Mouse (Mus musculus) induced T-regulatory cell, adult 2 months (primary cell): ENCODE results near the gene Plxnb3.
"Not testable (repeated sequence)": the region's sequence is repeated elsewhere in the genome, so short reads cannot be mapped to it uniquely, and the experiment has no call there.

Source experiments
- DNase-seq: peaks from one replicate; pipeline ENCODE4 v3.0.0-alpha.2; 2012; ENCODE audit warnings: low read depth

Plxnb3 gene

DNA sequence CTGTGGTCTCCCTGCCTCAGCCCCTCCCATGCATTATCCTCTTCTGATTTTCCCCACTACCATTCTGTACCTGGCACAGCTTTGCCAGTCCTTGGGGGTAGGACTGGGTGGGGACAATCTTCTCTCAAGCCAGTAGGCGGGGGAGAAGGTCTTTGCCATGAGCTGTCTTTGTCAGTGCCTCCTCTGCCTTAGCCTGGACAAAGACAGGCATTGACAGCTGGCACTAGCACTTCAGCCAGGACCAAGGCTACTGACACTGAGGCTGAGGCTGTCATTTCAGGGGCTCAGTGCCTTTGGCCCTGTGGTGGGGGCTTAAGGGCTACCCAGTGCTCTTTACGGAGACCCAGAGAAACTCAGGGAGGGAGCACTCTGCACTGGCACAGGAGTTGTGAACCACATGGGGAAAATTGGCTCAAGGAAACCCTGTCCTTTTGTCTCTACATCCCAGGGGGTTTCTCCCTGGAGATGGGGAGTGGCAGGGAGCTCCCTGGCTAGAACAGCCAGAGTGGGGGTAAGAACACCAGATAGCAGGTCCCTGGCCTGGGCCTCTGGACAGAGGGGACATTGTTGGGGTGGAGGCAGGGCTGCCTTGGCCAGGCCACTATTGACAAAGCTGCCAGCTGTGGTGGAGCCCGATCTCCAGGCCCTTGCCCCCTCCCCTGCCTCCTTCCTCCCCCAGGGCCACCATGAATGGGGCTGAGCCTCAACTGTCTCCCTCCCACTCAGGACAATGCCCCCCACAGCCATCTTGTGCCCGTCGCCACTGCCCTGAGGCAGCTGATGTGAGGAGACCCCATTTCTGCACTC, at the start of gene Plxnb3:
Gene Plxnb3 (plus strand): TSS at position 757 of the 807 bp plus-strand sequence.
- no peak for DNase-seq

DNA sequence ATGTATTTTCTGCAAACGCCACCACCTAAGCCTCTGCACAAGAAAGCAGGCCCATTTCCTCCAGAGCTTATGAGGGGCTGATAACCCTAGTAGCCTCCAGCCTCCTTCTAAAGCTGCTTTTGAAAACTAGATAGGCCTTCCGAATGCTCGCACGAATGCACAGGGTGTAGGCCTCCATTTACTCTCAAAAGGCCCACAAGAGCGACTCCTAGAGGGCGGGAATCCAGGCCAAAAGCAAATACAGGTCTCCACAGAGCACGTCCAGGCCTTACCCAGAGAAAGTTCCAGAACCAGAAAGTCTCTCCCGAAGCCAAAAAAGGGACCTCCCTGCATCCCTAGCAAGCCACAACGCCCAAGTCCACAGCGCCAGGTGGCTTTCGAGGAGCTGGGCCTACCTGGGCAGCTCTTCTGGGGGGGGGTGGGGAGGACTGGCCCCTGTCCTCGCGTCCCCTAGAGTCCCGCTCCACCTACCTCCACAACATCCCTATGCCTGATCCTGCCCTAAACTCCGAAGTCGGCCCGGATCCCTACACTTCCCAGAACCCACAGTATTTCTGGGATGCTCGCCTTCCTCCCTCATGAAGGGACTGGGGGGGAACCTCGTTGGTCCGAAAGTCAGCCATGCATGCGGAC, 41.3 kb upstream of the Plxnb3 start:
- DNase-seq = peak; percentile 70

DNA sequence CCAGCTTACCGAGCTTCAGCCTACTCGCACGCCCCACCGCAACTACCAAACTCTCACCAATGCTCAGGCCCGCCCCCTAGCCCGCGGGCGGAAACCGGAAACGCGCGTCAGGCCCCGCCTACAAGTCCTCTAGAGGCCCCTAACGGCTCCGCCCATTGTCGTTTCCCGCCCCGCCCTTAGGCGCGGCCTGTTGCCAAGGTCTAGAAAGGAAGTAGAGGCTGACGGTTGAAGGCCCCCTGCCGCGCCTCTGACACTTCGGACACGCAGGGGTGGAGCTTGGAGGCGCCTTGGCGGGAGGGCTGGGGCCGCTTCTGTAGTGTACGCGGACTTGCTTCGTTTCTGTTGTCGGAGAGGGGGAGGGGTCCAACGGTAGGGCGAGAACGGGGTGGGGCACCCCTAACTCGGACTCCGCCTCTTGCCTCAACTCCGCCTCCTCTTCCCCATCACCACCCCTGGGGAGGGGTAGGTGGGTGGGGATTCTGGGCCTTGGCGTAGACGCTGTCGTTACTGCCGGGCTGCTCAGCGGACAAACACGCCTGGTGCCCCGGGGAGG, 40.7 kb upstream of the Plxnb3 start, which contains the start of the genes Bcap31 and Abcd1:
Gene Bcap31 (minus strand): TSS at position 67 of the 553 bp plus-strand sequence.
Gene Abcd1 (plus strand): TSS at position 489 of the 553 bp plus-strand sequence.
- peak; percentile 97 for DNase-seq

DNA sequence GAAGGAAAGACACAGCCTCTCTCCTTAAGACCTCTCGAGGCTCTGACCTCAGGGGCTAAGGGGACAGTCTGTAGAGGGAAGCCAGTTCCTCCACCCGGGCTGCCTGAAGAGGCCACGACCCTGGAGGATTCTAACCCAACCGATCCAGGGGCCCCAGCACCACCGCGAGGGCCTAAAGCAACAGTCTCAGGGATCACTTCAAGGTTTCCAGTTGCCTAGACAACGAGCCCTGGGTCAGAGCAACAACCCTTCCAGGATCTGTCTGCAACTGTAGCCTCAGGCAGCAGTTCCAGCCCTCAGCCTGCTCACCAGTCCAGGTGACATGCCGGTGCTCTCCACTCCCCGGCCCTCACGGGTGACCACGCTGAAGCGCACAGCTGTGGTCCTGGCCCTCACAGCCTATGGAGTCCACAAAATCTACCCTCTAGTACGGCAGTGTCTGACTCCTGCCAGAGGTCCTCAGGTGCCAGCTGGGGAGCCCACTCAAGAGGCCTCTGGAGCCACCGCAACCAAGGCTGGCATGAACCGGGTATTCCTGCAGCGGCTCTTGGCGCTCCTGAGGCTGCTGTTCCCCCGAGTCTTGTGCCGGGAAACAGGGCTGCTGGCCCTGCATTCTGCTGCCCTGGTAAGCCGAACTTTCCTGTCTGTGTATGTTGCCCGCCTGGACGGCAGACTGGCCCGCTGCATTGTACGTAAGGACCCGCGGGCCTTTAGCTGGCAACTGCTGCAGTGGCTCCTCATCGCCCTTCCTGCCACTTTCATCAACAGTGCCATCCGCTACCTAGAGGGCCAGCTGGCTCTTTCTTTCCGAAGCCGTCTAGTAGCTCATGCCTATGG, 40.0 kb upstream of the Plxnb3 start:
- DNase-seq = peak; percentile 41

DNA sequence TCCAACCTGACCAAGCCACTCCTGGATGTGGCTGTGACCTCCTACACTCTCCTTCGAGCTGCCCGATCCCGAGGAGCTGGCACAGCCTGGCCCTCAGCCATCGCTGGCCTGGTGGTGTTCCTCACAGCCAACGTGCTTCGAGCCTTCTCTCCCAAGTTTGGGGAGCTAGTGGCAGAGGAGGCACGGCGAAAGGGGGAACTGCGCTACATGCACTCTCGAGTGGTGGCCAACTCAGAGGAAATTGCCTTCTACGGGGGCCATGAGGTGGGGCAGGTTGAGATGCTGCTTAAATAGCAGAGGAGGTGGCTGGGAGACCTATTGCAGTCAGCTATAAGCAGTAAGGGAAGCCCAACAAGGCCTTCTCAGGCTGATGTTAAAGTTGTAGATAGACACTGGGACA, 39.2 kb upstream of the Plxnb3 start:
- peak; percentile 45 for DNase-seq

DNA sequence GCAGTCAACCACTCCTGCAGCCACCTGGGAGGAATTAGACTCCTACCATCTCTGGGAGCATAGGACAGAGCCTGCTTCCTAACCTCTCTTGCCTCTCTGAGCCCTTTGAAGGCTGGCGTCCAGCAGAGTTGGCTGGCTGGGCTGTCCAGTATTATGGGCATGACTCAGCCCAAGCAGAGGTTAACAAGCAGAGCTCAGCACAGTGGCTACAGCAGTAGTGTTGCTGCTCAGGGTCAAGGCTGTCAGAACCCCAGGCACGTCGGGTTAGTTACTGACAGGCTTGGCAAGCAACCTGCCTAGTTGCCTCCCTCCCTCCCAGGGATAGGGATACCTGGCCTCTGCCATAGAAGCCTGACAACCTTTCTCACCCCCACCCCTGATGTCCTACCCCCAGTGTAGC, 38.6 kb upstream of the Plxnb3 start:
- peak; percentile 9 for DNase-seq

DNA sequence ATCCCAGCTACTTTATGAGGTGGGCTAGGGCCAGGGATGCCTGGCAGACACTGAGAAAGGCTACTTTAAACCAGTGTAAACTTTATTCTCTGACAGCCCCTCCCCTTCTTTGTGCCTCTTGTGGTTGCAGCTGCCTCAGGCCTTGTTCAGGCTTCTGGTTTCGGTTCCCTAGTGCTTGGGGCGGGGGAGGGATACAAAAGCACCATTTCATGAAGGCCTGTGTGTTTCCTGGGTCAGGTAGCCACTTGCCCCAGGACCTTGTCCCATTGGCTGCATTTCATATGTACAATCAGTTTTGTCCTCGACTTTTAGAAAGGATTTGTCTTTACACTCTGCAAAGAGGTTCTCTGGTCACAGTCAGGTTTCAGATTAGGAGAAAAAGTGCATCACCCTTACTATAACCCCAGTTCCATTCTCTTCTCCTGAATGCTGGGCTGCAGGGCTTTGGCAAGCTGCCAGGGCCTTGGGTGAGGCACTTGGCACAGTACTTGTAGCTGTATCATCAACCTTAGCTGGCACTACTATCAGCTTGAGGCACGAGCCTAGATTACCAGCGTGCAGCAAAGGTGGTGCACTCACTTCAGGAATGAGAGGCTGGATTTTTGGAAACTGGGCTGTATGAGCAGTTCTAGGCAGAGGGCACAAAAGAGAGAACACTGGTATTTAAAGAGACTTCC, 38.1 kb upstream of the Plxnb3 start:
- DNase-seq = peak; percentile 68

DNA sequence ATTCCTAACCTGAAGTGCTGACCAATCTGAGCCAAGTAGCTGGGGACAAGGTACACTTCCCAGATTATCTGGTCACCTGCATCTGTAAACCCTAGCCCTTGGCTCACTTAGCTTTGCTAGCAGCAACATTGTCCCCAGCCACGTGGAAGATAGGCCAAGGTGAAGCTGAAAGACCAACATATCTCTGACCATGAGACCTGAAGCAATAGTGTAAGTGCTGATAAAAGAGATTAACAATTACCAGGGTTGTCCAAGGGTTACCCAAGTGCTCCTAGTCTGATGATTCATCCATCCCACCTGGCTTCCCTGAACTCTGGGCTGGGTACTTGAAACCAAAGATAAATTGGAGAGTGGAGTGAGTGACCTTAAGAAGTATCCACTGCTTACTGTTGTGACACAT, 26.0 kb upstream of the Plxnb3 start:
- DNase-seq = no peak

DNA sequence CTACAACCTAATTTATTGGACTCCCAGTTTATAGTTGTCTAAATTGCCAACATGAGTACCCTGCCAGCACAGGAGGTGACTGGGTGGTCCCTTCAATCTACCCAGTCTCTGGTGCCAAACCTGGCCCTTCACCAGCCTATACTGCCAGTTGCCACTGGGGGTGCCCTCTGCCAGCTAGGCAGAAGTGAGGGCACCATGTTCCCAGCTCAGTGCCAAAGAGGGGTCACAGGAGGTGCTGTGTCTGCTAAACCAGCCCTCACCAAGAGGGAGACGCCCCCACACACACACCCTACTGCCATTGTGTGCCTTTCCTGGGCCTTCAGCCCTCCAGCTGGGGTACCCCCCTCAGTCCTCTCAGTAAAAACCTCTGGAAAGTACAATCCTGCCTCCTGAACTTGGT, 18.7 kb upstream of the Plxnb3 start:
- DNase-seq = no peak

DNA sequence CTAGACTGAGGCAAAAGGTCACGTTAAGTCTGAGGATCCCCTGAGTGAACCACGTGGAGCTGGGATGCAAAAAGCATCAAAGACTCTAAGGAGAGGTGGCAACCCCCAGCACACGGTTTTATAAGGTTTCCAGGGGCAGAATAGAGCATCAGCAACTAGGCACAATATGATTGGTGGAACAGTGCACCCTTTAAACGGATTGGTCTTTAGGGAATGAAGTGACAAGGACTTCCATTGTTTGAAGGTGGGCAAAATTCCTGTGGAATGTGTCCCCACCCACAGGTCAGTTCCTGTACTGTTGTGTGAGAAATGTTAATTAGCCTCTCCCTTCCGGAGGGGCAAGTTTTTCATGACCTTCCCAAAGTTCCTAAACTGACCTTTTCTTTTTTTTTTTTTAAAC, 17.7 kb upstream of the Plxnb3 start:
- DNase-seq = no peak

DNA sequence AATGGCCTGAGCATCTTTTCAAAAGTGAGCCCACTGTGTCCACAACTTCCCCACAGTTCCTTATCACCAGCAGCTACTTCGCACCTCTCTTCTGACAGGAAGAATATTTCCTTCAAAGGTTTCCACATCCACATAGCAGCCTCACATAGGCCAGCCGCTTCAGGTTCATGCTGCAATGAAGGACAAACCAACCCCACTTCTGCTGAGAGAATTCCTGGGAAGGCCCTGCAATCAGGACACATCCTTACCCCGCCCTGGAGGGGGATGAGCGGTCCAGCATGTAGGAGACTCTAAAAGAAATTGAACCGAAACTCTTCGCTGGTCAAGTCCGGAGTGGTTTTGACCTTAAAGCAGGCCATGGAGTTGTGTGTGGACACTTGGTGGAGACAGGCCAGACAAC, 17.0 kb upstream of the Plxnb3 start:
- not testable (repeated sequence) for DNase-seq

DNA sequence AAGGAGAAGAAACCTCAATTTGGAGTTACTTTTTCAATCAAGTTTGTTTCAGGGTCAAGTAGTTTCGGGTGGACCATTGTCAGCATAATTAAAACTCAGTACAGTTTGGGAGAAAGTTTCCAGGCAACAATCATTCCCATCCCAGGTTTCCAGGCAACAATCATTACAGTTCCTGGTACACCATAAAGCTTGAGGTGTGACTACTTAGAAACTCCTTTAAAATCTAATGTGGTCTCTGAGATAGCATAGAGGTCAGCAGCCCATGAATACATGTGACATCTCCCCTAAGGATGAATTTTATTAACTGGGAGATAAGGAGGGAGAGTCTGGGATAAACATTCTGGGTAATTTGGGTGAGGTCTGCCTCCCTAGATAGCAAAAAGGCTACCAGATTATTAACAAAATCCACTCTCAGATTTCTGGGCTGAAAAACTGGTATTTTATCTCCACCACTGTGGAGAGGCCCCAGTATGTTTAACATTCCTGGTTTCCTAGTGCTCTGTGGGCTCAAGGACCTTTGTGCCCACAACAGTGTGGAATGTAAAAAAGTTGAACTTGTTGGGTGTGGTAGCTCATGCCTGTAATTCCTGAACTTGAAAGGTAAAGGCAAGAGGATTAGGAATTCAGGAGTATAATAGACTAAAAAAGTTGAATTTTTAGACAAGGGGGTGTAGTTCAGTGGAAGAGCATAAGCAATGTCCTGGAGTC, 12.0 kb upstream of the Plxnb3 start:
- DNase-seq = no peak

DNA sequence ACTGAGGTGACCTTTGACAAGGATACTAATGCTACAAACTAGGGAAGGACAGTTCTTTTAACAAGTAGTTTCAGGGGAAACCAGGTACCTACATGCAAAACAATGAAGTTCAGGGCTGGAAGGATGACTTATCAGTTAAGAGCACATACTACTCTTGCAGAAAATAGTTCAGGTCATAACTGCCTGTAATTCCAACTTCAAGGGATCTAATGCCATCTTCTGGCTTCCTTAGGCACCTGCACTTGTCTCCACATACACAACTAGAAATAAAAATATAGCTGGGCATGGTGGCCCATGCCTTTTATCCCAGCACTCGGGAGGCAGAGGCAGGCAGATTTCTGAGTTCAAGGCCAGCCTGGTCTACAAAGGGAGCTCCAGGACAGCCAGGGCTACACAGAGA, 7.9 kb upstream of the Plxnb3 start:
- DNase-seq = peak; percentile 11

DNA sequence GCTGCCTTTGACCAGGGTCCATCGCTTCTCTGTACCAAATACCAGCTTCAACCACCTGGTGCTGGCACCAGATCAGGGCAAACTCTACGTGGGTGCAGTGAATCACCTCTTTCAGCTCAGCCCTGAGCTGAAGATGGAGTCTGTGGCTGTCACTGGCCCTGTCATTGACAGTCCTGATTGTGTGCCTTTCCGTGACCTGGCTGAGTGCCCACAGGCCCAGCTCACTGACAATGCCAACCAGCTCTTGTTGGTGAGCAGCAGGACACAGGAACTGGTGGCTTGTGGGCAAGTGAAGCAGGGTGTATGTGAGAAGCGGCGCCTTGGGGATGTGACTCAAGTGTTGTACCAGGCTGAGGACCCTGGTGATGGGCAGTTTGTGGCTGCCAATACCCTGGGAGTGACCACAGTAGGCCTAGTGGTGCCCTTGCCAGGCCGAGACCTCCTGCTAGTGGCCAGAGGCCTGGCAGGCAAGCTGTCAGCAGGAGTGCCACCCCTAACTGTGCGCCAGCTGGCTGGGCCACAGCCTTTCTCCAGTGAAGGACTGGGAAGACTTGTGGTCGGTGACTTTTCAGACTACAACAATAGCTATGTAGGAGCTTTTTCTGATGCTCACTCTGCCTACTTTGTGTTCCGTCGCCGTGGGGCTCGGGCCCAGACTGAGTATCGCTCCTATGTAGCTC, 1.9 kb downstream of the Plxnb3 start:
- no peak for DNase-seq

DNA sequence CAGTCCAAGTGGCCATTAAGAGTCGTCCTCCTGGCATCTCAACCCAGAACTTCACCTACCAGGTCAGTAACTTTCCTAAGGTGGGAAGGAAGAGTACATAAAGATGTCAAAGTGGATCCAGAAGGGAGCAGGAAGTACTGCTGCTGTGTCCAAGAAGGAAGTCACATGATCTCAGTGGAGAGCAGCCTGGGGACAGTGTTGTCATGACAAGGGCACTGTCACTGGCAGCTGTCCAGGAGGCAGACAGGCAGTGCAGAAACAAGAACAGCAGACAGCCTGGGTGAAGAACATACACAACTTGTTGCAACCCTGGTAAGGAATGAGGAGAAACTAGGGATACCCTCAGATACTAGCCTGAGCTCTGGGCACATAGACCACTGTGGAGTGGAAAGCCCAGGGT, 8.4 kb downstream of the Plxnb3 start:
- DNase-seq = no peak

DNA sequence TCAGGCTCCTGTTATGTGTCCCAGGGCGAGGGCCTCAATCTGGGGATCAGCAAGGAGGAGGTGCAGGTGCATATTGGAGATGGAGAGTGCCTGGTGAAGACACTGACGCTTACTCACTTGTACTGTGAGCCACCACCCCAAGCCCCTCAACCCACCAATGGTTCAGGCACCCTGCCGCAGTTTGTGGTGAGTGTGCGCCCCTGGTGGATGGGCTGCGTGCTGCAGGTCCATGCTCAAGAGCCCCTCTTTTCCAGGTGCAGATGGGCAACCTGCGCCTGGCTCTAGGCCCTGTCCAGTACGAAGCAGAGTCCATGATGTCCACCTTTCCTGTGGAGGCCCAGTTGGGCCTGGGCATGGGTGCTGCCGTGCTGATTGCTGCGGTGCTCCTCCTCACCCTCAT, 10.4 kb downstream of the Plxnb3 start:
- peak; percentile 24 for DNase-seq

DNA sequence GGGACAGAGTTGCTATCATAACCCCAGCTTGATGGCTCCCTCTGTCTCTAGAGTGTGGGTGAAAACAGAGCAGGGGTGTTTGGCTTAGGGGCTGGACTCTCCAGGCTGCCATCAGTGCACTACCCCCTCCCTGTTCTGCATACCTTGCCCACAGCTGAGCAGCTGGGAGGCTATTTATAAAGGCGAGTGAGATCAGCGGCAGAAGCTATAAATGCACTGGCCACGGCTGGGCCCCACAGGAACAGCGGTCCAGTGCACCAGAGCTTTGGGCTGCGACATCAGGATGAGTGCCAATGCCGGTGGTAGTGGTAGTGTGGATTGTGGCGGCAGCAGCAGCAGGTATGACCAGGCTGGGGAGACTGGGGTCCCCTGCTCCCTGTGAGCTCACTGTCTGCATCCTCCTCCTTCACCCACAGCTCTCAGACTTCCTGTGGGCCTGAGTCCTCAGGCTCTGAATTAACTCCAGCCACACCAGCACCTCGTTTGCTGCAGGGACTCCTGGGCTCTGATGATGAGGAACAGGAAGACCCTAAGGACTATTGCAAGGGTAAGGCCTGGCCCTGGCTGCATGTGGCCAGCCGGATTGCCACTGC, 17.4 kb downstream of the Plxnb3 start, which contains the start of gene Srpk3:
Gene Srpk3 (plus strand): TSS at position 238 of the 593 bp plus-strand sequence.
- no peak for DNase-seq

DNA sequence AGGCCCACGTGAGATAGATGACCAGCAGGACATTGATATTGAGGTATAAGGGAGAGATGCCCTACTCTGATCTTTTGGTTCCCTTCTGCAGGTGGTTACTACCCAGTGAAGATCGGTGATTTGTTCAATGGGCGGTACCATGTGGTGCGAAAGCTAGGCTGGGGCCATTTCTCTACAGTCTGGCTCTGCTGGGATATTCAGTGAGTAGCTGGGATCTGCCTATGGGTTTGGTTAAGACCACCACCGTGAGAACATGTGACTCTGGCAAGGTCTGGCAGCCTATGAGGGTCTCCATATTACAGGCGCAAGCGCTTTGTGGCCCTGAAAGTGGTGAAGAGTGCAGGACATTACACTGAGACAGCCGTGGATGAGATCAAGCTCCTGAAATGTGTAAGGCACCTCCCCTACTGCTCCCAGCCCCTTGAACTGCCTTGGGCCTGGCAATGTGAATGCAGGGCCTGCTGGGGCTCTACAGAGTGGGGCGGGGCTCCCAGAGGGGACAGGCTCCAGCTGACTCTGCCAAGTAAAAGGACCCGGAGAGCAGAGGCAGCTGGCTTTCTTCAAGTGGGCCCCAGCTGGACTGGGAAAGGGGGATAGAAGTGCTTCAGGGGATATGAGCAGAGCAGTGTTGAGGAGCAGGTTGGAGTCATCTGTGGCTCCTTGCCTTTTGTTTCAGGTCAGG, 18.1 kb downstream of the Plxnb3 start:
- no peak for DNase-seq

DNA sequence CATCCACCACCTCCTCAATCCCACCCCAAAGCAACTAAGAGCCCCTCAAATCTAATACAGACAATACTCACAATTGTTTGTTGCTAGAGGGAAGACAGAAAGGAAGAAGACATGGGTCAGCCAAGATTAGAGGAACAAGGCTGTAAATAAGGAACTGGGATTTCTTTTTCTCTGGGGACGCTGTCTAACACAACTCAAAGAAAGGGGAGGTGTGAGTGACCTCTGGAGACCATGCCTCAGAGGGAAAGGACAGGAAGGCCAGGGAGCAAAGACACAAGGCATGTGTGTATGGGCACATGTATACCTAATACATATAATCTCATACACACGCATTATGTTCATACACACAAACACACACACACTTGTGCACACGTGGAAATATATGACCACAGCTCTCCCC, 25.3 kb downstream of the Plxnb3 start:
- no peak for DNase-seq
